Mouse (Mus musculus): Measurements from ENCODE around the gene Rad9a.

GRCm38 (mm10) chr19:4213524-4213974 lies 12.1 kb upstream of the Rad9a start:
- TF ChIP-seq CTCF (IDR thresholded peaks at IDR 0.05) (no peak), EP300 (IDR thresholded peaks at IDR 0.05) (peak; percentile 42)

Data from lung, postnatal 0 days (tissue).